Mouse (Mus musculus): Measurements from ENCODE around the gene Adamts12. TPM values are rescaled to one million over a fixed set of nuclear protein-coding genes. Genes with fewer than 3 reads are reported as not detected.

Gene Adamts12
- total and polyA plus RNA-seq, 3 experiments: not detected

GRCm38 (mm10) chr15:11379431-11380086, 315.0 kb downstream of the Adamts12 start:
- H3K9ac ChIP-seq (ENCODE audit: control insufficient read depth, low read depth, low read length, poor library complexity, severe bottlenecking): no peak overlapping the region
- peaks cover 0 to 7% of the 10 kb centered on the region in 2 experiments; a peak in 2 of 4 replicates for H3K36me3 ChIP-seq (ENCODE audit: control insufficient read depth in 1 of 2, insufficient read depth in 2 of 2, low read length in 2 of 2)
- no peak overlapping the region for H3K27ac ChIP-seq (ENCODE audit: control insufficient read depth, low read depth, low read length)
- no peak for TF ChIP-seq MAFK (IDR thresholded peaks at IDR 0.05; ENCODE audit: borderline replicate concordance, low read depth, low read length)
- no peak for TF ChIP-seq CHD2 (IDR thresholded peaks at IDR 0.05; ENCODE audit: low read length)
- no peak for TF ChIP-seq HCFC1 (IDR thresholded peaks at IDR 0.05; ENCODE audit: low read depth, low read length)
- no peak for TF ChIP-seq POLR2AphosphoS5 (IDR thresholded peaks at IDR 0.05; ENCODE audit: borderline replicate concordance, low read depth, low read length)
- TF ChIP-seq E2F4 (IDR thresholded peaks at IDR 0.05; ENCODE audit: borderline replicate concordance, low read depth, low read length): no peak
- no peak for TF ChIP-seq RCOR1 (IDR thresholded peaks at IDR 0.05; ENCODE audit: low read depth, low read length)
- no peak for TF ChIP-seq UBTF (IDR thresholded peaks at IDR 0.05; ENCODE audit: borderline replicate concordance, insufficient read depth, low read depth, low read length)
- no peak for TF ChIP-seq ETS1 (IDR thresholded peaks at IDR 0.05; ENCODE audit: low read depth, low read length)
- no peak for TF ChIP-seq SMC3 (IDR thresholded peaks at IDR 0.05; ENCODE audit: low read depth, low read length)
- no peak for TF ChIP-seq MYC (IDR thresholded peaks at IDR 0.05; ENCODE audit: low read depth, low read length)
- TF ChIP-seq SIN3A (IDR thresholded peaks at IDR 0.05; ENCODE audit: low read length): no peak
- no peaks in the 10 kb centered on the region for H3K4me1 ChIP-seq (ENCODE audit: control insufficient read depth in 1 of 2, insufficient read depth in 2 of 2, low read length in 2 of 2)
- H3K9me3 ChIP-seq (replicated peaks; ENCODE audit: insufficient read depth, low read length): no peaks in the 10 kb centered on the region
- H3K4me3 ChIP-seq (ENCODE audit: control insufficient read depth in 1 of 2, insufficient read depth in 1 of 2, low read depth in 2 of 2, low read length in 2 of 2): no peak overlapping the region
- no peaks in the 10 kb centered on the region for H3K27me3 ChIP-seq (ENCODE audit: control insufficient read depth in 1 of 2, insufficient read depth in 2 of 2, low read length in 2 of 2)
- no peaks in the 10 kb centered on the region for H3K79me2 ChIP-seq (ENCODE audit: control insufficient read depth, insufficient read depth, low read length, poor library complexity)
- DNase-seq (ENCODE audit: low read depth, low spot score): no peak

- Histone ChIP-seq H3K4me1 (ENCODE audit: control insufficient read depth in 1 of 2, insufficient read depth in 2 of 2, low read length in 2 of 2) (no peaks in the 10 kb centered on the region), H3K4me3 (ENCODE audit: control insufficient read depth in 1 of 2, insufficient read depth in 1 of 2, low read depth in 2 of 2, low read length in 2 of 2) (no peak overlapping the region), H3K9me3 (replicated peaks; ENCODE audit: insufficient read depth, low read length) (no peaks in the 10 kb centered on the region), H3K79me2 (ENCODE audit: control insufficient read depth, insufficient read depth, low read length, poor library complexity) (no peaks in the 10 kb centered on the region), H3K27ac (ENCODE audit: control insufficient read depth, low read depth, low read length) (no peak overlapping the region), H3K27me3 (ENCODE audit: control insufficient read depth in 1 of 2, insufficient read depth in 2 of 2, low read length in 2 of 2) (no peaks in the 10 kb centered on the region), H3K9ac (ENCODE audit: control insufficient read depth, low read depth, low read length, poor library complexity, severe bottlenecking) (no peak overlapping the region), H3K36me3 (ENCODE audit: control insufficient read depth in 1 of 2, insufficient read depth in 2 of 2, low read length in 2 of 2) (peaks cover 0 to 12% of the 10 kb centered on the region in 2 experiments; a peak in 2 of 4 replicates)
- peak; percentile 72 for DNase-seq (ENCODE audit: low read depth, low spot score)
- TF ChIP-seq EP300 (IDR thresholded peaks at IDR 0.05; ENCODE audit: low read depth in 1 of 2, low read length in 2 of 2) (no peak), ZC3H11A (IDR thresholded peaks at IDR 0.05; ENCODE audit: low read depth, low read length) (peak; percentile 77), ELF1 (IDR thresholded peaks at IDR 0.05; ENCODE audit: low read depth, low read length) (no peak), RAD21 (IDR thresholded peaks at IDR 0.05; ENCODE audit: low read depth, low read length) (peak; percentile 86), SMC3 (IDR thresholded peaks at IDR 0.05; ENCODE audit: low read depth, low read length) (peak; percentile 88), POLR2AphosphoS2 (IDR thresholded peaks at IDR 0.05; ENCODE audit: low read length) (no peak), CTCF (IDR thresholded peaks at IDR 0.05 in 2 of 3, conservative IDR thresholded peaks at IDR 0.05 in 1 of 3; ENCODE audit: control insufficient read depth in 1 of 3, insufficient read depth in 1 of 3, low read depth in 2 of 3, low read length in 3 of 3, poor library complexity in 1 of 3, severe bottlenecking in 1 of 3) (peak; percentile 30 to 84 (median 81); a peak in 5 of 6 replicates)
These were observed 315.5 kb downstream of the Adamts12 start for GRCm38 (mm10) chr15:11380087-11380530.

Measured in MEL (cell line).